Mouse (Mus musculus) adrenal gland, adult 2 months (tissue): ENCODE results near the gene Akt1s1. TPM values are rescaled to one million over a fixed set of nuclear protein-coding genes. Genes with fewer than 3 reads are reported as not detected.
A peak's percentile ranks its signal among the peaks of the same experiment; 100 is the strongest.

Experiments used
- DNase-seq: peaks from one replicate; pipeline ENCODE4 v3.0.0; 2021
- long read RNA-seq: library from polyadenylated mRNA; stranded (forward); transcript quantifications from one replicate; pipeline ENCODE4 v2.0.0, GENCODE M21; 2021
- polyA plus RNA-seq: library from polyadenylated mRNA; depleted of rRNA; stranded (reverse); fragments of >200 nt; gene quantifications from 2 replicates; pipeline ENCODE4 v1.2.3, GENCODE M21; 2012; rRNA removed
- total RNA-seq, 2 experiments: library from RNA; stranded (reverse); gene quantifications; 2 replicates each; pipeline ENCODE4 v1.2.3; 2021

Akt1s1 gene
- total RNA-seq (100 to 1,000 TPM; 117 TPM), polyA plus RNA-seq (650 and 890 TPM in 2 replicates)
- long read RNA-seq, transcript Akt1s1-204 (5 exons, 1,812 nt) = minor isoform, 19 of 120 reads
- long read RNA-seq, transcript Akt1s1-203 (5 exons, 1,160 nt) = major isoform, 40 of 120 reads
- long read RNA-seq, partial matches to known transcripts = 21 of 120 reads
- long read RNA-seq, other reads (novel, unspliced or antisense) = 37 of 120 reads

GRCm38 (mm10) chr7:44848561-44849415 lies at the start of gene Akt1s1, which contains the start of gene Tbc1d17:
TSS of gene Akt1s1 (plus strand) at chr7:44848991.
TSS of gene Tbc1d17 (minus strand) at chr7:44849079.
- DNase-seq = peak; percentile 100

DNA sequence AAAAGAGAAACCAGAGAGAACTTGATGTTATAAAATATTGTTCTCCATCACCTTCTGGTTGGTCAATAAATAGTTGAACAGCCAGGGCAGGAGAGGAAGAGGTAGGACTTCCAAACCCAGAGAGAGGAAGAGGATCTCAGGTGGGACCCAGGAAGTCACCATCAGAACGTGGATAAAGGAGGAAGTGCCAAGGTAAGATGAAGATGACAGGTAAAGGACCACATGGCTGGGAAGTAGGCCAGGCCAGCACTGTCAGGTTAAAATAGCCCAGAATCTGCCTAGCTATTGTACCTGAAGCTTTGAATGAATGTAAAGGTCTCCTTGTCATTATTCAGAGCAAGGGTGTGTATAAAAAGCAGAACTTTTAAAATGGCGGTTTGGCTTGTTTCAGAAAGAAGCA lies 39.9 kb upstream of the Akt1s1 start:
- DNase-seq = no peak

- no peak for DNase-seq
These were observed 39.3 kb upstream of the Akt1s1 start for GRCm38 (mm10) chr7:44809466-44809865.

DNA sequence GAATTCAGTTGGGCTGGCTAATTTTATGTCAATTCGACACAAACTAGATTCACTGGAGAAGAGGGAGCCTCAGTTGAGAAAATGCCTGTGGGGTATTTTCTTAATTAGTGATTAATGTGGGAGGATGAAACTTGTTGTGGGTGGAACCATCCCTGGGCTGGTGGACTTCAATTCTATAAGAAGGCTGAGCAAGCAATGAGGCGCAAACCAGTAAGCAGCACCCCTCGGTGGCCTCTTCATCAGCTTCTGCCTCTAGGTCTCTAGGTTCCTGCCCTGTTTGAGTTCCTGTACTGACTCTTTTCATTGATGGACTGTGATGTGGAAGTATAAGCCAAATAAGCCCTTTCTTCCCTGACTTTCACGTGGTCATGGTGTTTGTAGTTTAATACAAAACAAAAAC lies 38.4 kb upstream of the Akt1s1 start:
- no peak for DNase-seq

DNA sequence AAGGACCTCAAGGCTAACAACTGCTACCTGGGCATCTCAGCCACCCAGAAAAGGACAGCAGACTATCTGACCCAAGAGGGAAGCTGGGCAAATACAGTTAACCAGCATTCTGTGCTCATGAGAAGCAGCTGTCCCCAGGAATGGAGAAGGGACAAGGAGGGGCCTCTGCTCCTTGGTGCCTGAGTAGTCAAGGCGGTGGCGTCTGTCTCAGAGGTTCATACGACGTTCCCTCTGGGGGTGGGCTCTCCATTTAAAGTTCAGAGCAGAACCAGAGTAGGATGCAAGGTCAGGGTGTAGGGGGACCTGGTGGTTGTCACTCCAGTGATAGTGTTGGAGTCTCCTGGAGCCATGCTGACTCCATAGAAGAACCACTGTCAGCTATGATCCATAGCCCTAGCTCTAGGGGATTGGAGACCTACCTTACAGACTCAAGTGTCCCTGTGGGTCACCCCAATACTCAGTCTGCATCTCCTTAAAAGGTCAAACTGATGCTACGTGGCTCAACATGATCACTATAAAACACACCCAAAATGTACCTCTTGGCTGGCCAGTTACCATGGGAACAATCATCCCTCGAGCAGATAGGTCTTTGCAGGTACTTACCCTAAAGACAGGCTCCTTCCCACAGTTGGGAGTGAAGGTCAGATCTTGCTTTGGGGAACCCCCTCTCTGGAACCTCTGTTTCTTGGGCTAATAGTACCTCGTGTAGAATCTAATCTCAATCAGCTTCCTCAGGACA lies 37.8 kb upstream of the Akt1s1 start:
- DNase-seq = no peak

DNA sequence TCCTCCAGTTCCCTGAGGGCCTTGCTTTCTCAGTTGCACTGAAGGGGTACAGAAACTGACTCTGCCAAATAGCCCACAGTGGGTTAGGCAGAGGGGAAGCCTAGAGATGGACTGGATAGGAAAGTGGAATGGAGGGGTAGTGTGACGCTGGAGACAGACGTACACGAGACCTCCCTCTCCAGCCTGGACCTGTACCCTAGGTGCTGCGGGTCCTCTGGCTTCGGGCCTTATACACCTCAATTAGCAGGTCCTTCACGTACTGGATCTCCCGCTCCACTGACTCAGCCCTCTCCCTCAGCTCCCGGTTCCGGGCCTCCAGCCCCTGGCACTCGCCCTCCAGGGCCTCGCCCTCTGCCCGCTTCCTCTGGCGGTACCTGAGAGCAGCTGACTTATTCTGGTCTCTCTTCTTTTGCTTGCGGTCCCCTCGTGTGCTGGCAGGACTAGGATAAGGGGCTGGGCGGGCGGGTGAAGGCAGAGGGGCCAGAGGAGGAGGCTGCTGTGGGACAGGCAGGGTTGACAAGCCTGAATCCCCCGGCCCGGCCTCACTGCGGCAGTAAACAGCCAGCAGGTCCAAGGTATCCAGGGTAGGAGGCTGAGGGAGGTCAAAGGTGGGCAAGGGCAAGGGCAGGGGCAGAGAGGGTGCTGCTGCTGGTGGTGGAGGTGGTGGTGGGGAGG lies 36.0 kb upstream of the Akt1s1 start:
- no peak for DNase-seq

DNA sequence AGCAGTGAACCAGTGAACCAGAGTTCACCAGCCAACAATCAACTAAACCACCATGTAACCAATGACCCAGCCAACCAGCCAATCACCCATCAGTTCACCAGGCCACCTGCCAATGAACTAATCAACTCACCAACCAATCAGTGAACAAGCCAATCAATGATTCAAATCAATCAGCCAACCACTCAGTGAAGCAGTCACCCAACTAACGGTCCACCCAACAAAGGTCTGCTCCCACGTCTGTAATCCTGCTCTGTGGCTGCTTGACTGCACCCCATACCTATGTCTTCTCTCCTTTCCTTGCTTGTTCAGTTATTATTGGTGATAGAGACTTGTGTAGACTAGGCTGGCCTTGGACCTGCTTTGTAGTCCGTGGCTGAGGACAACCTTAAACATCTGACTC lies 34.8 kb upstream of the Akt1s1 start:
- no peak for DNase-seq

DNA sequence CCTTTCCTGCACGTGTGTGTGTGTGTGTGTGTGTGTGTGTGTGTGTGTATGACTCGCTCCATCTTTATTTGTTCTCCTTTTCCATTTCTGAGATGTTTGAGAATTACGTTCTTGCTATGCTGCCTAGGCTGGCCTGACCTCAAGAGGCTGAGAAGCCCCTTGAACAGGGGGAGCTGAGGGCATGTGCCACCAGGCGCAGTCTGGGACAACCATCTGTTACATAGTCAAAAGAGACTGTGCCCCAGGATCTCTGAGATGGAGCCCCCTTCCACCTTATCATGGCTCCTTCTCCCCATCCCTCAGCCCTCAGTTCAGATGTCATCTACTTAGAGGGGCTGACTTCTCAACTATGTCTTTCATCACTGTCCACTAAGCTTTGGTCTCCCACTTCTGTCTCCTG lies 34.4 kb upstream of the Akt1s1 start:
- DNase-seq = no peak

GRCm38 (mm10) chr7:44814952-44815553 lies 33.7 kb upstream of the Akt1s1 start:
- no peak for DNase-seq

GRCm38 (mm10) chr7:44815721-44816469 lies 32.9 kb upstream of the Akt1s1 start, which contains the start of the genes Nup62 and Il4i1:
TSS of gene Nup62 (plus strand) at chr7:44816088.
TSS of gene Il4i1 (plus strand) at chr7:44816387.
- DNase-seq = peak; percentile 99

DNA sequence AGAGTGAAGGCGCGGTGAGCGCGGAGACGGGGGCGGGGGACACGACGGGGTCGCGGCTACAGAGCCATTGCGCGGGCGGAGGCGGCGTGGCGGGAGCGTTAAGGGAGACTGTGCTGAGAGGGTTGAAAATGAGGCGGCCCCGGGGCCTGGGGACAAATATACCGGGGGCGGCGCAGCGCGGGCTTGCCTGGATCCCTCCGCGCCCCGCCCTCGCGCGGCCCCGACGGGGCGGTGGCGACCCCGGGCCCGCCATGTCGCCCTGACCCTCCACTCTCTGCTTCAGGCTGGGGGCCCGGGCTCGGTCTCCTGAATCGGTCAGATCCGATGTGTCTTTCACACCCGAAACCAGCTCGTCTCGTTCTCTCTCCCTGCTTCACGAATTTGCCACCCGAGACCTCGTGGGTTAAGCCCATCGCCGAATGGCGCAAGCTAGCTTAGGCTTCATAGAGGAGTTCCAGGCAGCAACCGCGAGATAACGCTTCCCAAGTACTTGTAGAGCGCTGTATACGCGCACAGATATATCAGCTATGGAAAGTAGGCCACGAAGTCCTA lies 32.2 kb upstream of the Akt1s1 start, which contains the start of gene Atf5:
Gene Atf5, minus strand, starts transcription at position 189 of the 552 bp plus-strand sequence.
- DNase-seq = peak; percentile 84

- no peak for DNase-seq
These were observed 31.4 kb upstream of the Akt1s1 start for GRCm38 (mm10) chr7:44817441-44817840.

GRCm38 (mm10) chr7:44818164-44818563 lies 30.6 kb upstream of the Akt1s1 start:
- DNase-seq = no peak

DNA sequence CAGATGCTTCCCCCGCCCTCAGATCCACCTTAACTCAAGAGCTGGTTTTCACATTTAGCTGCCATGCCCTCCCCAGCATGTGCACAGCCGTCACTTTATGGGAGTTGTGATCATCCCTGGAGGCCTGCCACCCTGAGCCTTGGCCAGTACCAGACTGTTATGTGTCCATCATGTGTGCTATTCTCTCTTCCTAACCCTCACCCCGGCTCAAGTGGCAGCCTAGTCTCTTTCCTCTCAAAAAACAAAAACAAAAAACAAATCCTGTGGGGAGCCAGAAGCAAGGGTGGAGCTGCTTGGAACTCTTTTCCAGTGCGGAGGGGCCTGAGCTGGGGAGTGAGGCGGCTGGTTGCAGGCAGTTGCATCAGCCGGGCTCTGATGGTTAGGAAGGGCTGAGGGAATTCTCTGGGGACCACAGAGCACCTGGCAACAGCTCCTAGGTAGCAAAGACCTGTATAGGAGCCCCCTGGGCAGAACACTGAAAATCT lies 30.0 kb upstream of the Akt1s1 start:
- DNase-seq = peak; percentile 82

DNA sequence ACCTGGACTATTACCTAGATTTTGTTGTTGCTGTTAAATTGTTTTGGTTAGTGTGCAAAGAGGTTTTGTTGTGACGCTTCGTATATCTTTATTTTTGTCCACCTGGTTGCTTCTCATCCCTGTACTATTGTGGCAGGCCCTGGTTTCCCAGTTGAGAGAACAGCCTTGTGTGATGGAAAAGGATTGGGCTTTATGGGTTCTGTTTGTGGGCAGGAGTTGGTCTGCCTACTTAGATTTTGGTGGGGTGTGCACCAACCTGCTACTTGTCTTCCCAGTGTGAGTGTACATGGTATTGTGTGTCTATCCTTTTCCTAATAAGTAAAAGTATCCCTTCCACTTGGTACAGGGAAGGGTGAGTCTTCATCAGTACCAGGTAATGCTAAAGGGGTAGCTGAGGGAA lies 29.4 kb upstream of the Akt1s1 start:
- DNase-seq = no peak

GRCm38 (mm10) chr7:44819863-44820262 lies 28.9 kb upstream of the Akt1s1 start:
- peak; percentile 70 for DNase-seq

- DNase-seq = no peak
These were observed 28.3 kb upstream of the Akt1s1 start for GRCm38 (mm10) chr7:44820525-44820924.

GRCm38 (mm10) chr7:44821666-44822448 lies 26.9 kb upstream of the Akt1s1 start:
- DNase-seq = peak; percentile 1

- peak; percentile 1 for DNase-seq
These were observed 25.4 kb upstream of the Akt1s1 start for GRCm38 (mm10) chr7:44823409-44823808.
